Mouse (Mus musculus) heart, postnatal 36 days (tissue): ENCODE measurements around the gene Lag3. TPM values are rescaled to one million over a fixed set of nuclear protein-coding genes. Genes with fewer than 3 reads are reported as not detected.

Experiments used
- DNase-seq, 2 experiments: peaks; one replicate each; pipeline ENCODE4 v3.0.0; 2021 to 2022
- intact Hi-C: fragments of 180-260 bp; cut with DNase I; formaldehyde crosslinking; loops from one replicate; pipeline ENCODE4 v1.15.1; 2025
- total RNA-seq, 2 experiments: library from RNA; stranded (reverse); gene quantifications; 2 replicates each; pipeline ENCODE4 v1.2.3; 2021

Lag3 gene
- total RNA-seq, 2 experiments from 2014 or later, result 0.19 to 0.43 TPM

GRCm38 (mm10) chr6:124862406-124863124, 48.9 kb downstream of the Lag3 start:
- no peak for DNase-seq
- intact Hi-C loops, result no loop called here

- intact Hi-C loops, result loop anchor here (1.0 kb wide), 1 partner anchor 221 kb away; no protein-coding TSS in a partner anchor
- DNase-seq, result no peak
These were observed 49.7 kb downstream of the Lag3 start for GRCm38 (mm10) chr6:124861802-124862201.

- no peak for DNase-seq
- intact Hi-C loops, result loop anchor here (1.0 kb wide), 1 partner anchor 222 kb away; no protein-coding TSS in a partner anchor
These were observed 50.2 kb downstream of the Lag3 start for GRCm38 (mm10) chr6:124861266-124861665.

GRCm38 (mm10) chr6:124860511-124860910, 51.0 kb downstream of the Lag3 start:
- intact Hi-C loops, result no loop called here
- DNase-seq, result no peak

- intact Hi-C loops, result loop anchor here (1.0 to 10.0 kb wide), 3 partner anchors 43 to 105 kb away; partner anchors contain the start of gene Cops7a
- peak; percentile 88 to 93 for DNase-seq
These were observed 51.8 kb downstream of the Lag3 start for GRCm38 (mm10) chr6:124859725-124860124.

- no peak for DNase-seq
- intact Hi-C loops, result loop anchor here (1.0 to 10.0 kb wide), 3 partner anchors 44 to 106 kb away; partner anchors contain the start of gene Cops7a
These were observed 52.8 kb downstream of the Lag3 start for GRCm38 (mm10) chr6:124858561-124859318.

GRCm38 (mm10) chr6:124857840-124858530, 53.5 kb downstream of the Lag3 start:
- intact Hi-C loops, result loop anchor here (2.0 to 10.0 kb wide), 2 partner anchors 45 to 107 kb away; partner anchors contain the start of gene Cops7a
- DNase-seq, result no peak

- DNase-seq, result peak; percentile 79 to 83
- intact Hi-C loops, result loop anchor here (10.0 kb wide), 1 partner anchor 108 kb away; the partner anchor contains the start of gene Cops7a
These were observed 54.3 kb downstream of the Lag3 start, which contains the start of gene P3h3 for GRCm38 (mm10) chr6:124856916-124857839. P3h3 (minus strand) TSS chr6:124857752.

- intact Hi-C loops, result loop anchor here (10.0 kb wide), 1 partner anchor 108 kb away; the partner anchor contains the start of gene Cops7a
- no peak for DNase-seq
These were observed 55.2 kb downstream of the Lag3 start for GRCm38 (mm10) chr6:124856321-124856720.

GRCm38 (mm10) chr6:124854647-124855046, 56.9 kb downstream of the Lag3 start:
- intact Hi-C loops, result loop anchor here (10.0 kb wide), 1 partner anchor 110 kb away; the partner anchor contains the start of gene Cops7a
- no peak for DNase-seq

Other genes starting within 250 kb of the Lag3 start
- 10 to 100 TPM; 51.6 TPM for gene Lpcat3, start 248.7 kb downstream of the Lag3 start, total RNA-seq
- gene Emg1, start 199.5 kb downstream of the Lag3 start, total RNA-seq, result 10 to 100 TPM; 64.4 to 73.8 TPM
- gene Phb2, start 199.4 kb downstream of the Lag3 start, total RNA-seq, result 100 to 1,000 TPM; 311 to 336 TPM
- gene Ptpn6, start 173.0 kb downstream of the Lag3 start, total RNA-seq, result 1 to 10 TPM; 2.9 to 4.2 TPM
- 100 to 1,000 TPM; 285 to 321 TPM for gene Grcc10, start 170.3 kb downstream of the Lag3 start, total RNA-seq
- gene Gm45234, start 155.7 kb downstream of the Lag3 start, total RNA-seq, result under 1 TPM in 1 of 2 experiments, not detected in 1; 0.41 TPM
- 10 to 100 TPM; 41.0 to 46.4 TPM for gene Atn1, start 155.2 kb downstream of the Lag3 start, total RNA-seq
- 1 to 10 TPM; 2.2 to 2.9 TPM for gene Eno2, start 142.0 kb downstream of the Lag3 start, total RNA-seq
- not detected for gene Lrrc23, start 132.0 kb downstream of the Lag3 start, total RNA-seq
- 1 to 10 TPM; 3.6 to 4.9 TPM for gene Spsb2, start 103.0 kb downstream of the Lag3 start, total RNA-seq
- gene Tpi1, start 97.4 kb downstream of the Lag3 start, total RNA-seq, result 100 to 1,000 TPM; 830 to 887 TPM
- 10 to 100 TPM; 74.0 to 85.5 TPM for gene Usp5, start 82.2 kb downstream of the Lag3 start, total RNA-seq
- under 1 TPM; 0.49 to 0.83 TPM for gene Cdca3, start 82.2 kb downstream of the Lag3 start, total RNA-seq
- 1 to 10 TPM; 5.1 to 5.9 TPM for gene Gnb3, start 71.4 kb downstream of the Lag3 start, total RNA-seq
- 10 to 100 TPM; 10.7 to 11.6 TPM for gene P3h3, start 54.0 kb downstream of the Lag3 start, total RNA-seq
- gene Gpr162, start 47.7 kb downstream of the Lag3 start, total RNA-seq, result under 1 TPM; 0.72 to 0.98 TPM
- under 1 TPM; 0.72 to 0.76 TPM for gene Cd4, start 23.5 kb downstream of the Lag3 start, total RNA-seq
- 100 to 1,000 TPM; 192 to 194 TPM for gene Ptms, start 8.4 kb upstream of the Lag3 start, total RNA-seq
- gene Mlf2, start 19.7 kb upstream of the Lag3 start, total RNA-seq, result 100 to 1,000 TPM; 195 to 197 TPM
- gene Cops7a, start 53.8 kb upstream of the Lag3 start, total RNA-seq, result 10 to 100 TPM; 93.6 to 98.8 TPM
- gene Pianp, start 85.0 kb upstream of the Lag3 start, total RNA-seq, result 1 to 10 TPM in 1 of 2 experiments, under 1 TPM in 1; 0.81 to 1.0 TPM
- 10 to 100 TPM; 19.6 to 21.6 TPM for gene Zfp384, start 97.4 kb upstream of the Lag3 start, total RNA-seq
- 10 to 100 TPM; 30.5 to 34.4 TPM for gene Ing4, start 128.1 kb upstream of the Lag3 start, total RNA-seq
- gene Acrbp, start 138.0 kb upstream of the Lag3 start, total RNA-seq, result 1 to 10 TPM; 1.7 to 2.1 TPM
- under 1 TPM in 1 of 2 experiments, not detected in 1; 0.24 TPM for gene Lpar5, start 156.2 kb upstream of the Lag3 start, total RNA-seq
- gene Chd4, start 184.3 kb upstream of the Lag3 start, total RNA-seq, result 100 to 1,000 TPM; 118 to 127 TPM
- gene Nop2, start 220.2 kb upstream of the Lag3 start, total RNA-seq, result 10 to 100 TPM; 20.3 to 21.0 TPM
- 1 to 10 TPM; 6.6 to 9.4 TPM for gene Iffo1, start 233.5 kb upstream of the Lag3 start, total RNA-seq